In genomic region chr4:154021432-154021831, GRCm38 (mm10) we compare ENCODE assay signal across 19 mouse cellular contexts. TPM values are rescaled to one million over a fixed set of nuclear protein-coding genes. Genes with fewer than 3 reads are reported as not detected.
DNase-seq lines count a peak whose midpoint lies in the region; ATAC-seq and TF ChIP-seq lines count a peak whose summit lies in the region.
"Had no signal": no experiment of that assay in that cellular context is flagged by ENCODE, and none has a peak within 500 bp of the region (broad histone marks: within the 10 kb centered on the region; RNA-seq: fewer than 3 reads in every experiment).

No protein-coding gene starts in this region.

- peak; percentile 94 for DNase-seq in heart, adult 11 months
- no peak for DNase-seq in neural tube, embryonic 11.5 days (ENCODE audit: low spot score)
- peak; percentile 73 to 89 for DNase-seq in kidney, postnatal 25 days
- DNase-seq in midbrain, postnatal 0 days (ENCODE audit: low spot score) = no peak
- no peak for DNase-seq in layer of hippocampus, postnatal 14 days (ENCODE audit: low spot score in 2 of 2)
- no peak for DNase-seq in midbrain, embryonic 10.5 days (ENCODE audit: low spot score)
- DNase-seq: B cell, adult 2 months; cerebellum, adult 11 months; heart, adult 2 months; thymus, adult 18-20 months had no signal

- no peak overlapping the region for H3K4me3 ChIP-seq in heart, embryonic 11.5 days (ENCODE audit: low read depth, low read length)
- no peak overlapping the region for H3K4me3 ChIP-seq in neural tube, embryonic 11.5 days (ENCODE audit: low read depth, low read length)
- H3K4me3 ChIP-seq in neural tube, embryonic 15.5 days (replicated peaks) = no peak overlapping the region
- H3K4me3 ChIP-seq in midbrain, postnatal 0 days (ENCODE audit: low read depth, low read length) = no peak overlapping the region
- no peak overlapping the region for H3K4me3 ChIP-seq in midbrain, embryonic 10.5 days
- H3K4me3 ChIP-seq: heart, adult 2 months; lung, embryonic 15.5 days; midbrain, embryonic 12.5 days had no signal

- no peak for ATAC-seq in heart, embryonic 11.5 days (replicated peaks; ENCODE audit: insufficient number of reproducible peaks, low FRiP score, low TSS enrichment)
- 0 out of 2 replicates have a peak, but pooled peaks have one; percentile 23 for ATAC-seq in neural tube, embryonic 11.5 days (ENCODE audit: insufficient read depth, low FRiP score, low TSS enrichment)
- ATAC-seq in neural tube, embryonic 15.5 days (ENCODE audit: low FRiP score) = no peak
- no peak for ATAC-seq in midbrain, postnatal 0 days (ENCODE audit: low FRiP score)

- no peak overlapping the region for H3K9ac ChIP-seq in heart, embryonic 11.5 days (ENCODE audit: low read depth, low read length)
- no peak overlapping the region for H3K9ac ChIP-seq in neural tube, embryonic 11.5 days (ENCODE audit: low read length)
- no peak overlapping the region for H3K9ac ChIP-seq in neural tube, embryonic 15.5 days (replicated peaks)
- no peak overlapping the region for H3K9ac ChIP-seq in midbrain, postnatal 0 days (replicated peaks; ENCODE audit: low read length, poor library complexity, severe bottlenecking)
- H3K9ac ChIP-seq: lung, embryonic 15.5 days; midbrain, embryonic 12.5 days had no signal

- no peak overlapping the region for H3K4me2 ChIP-seq in heart, embryonic 11.5 days
- no peak overlapping the region for H3K4me2 ChIP-seq in neural tube, embryonic 11.5 days (ENCODE audit: low read depth)
- no peak overlapping the region for H3K4me2 ChIP-seq in neural tube, embryonic 15.5 days
- no peak overlapping the region for H3K4me2 ChIP-seq in midbrain, postnatal 0 days (ENCODE audit: low read depth, low read length, poor library complexity, severe bottlenecking)
- H3K4me2 ChIP-seq: lung, embryonic 15.5 days; midbrain, embryonic 12.5 days had no signal

- TF ChIP-seq CTCF in midbrain, postnatal 0 days (IDR thresholded peaks at IDR 0.05) = no peak

- peaks cover 32% of the 10 kb centered on the region for H3K36me3 ChIP-seq in heart, embryonic 11.5 days (ENCODE audit: control insufficient read depth, insufficient read depth, low read length)
- H3K36me3 ChIP-seq in neural tube, embryonic 11.5 days (ENCODE audit: control insufficient read depth, insufficient read depth, low read length) = peaks cover 30% of the 10 kb centered on the region
- H3K36me3 ChIP-seq in neural tube, embryonic 15.5 days = peaks cover 58% of the 10 kb centered on the region
- H3K36me3 ChIP-seq in midbrain, postnatal 0 days (ENCODE audit: insufficient read depth, low read length) = peaks cover 51% of the 10 kb centered on the region
- peaks cover 59% of the 10 kb centered on the region for H3K36me3 ChIP-seq in midbrain, embryonic 10.5 days

- WGBS in heart, embryonic 11.5 days (ENCODE audit: insufficient replicate concordance) = 86% methylated on average over 9 of the region's 9 CpGs
- WGBS in neural tube, embryonic 11.5 days = 91% methylated on average over 9 of the region's 9 CpGs
- 91% methylated on average over 9 of the region's 9 CpGs for WGBS in neural tube, embryonic 15.5 days
- WGBS in midbrain, postnatal 0 days = 90% methylated on average over 9 of the region's 9 CpGs
- WGBS in midbrain, embryonic 10.5 days = 88% methylated on average over 9 of the region's 9 CpGs

- H3K4me1 ChIP-seq in heart, embryonic 11.5 days (ENCODE audit: control insufficient read depth, insufficient read depth, low read length) = peaks cover 41% of the 10 kb centered on the region
- H3K4me1 ChIP-seq in neural tube, embryonic 11.5 days (ENCODE audit: control insufficient read depth, insufficient read depth, low read length) = peaks cover 8% of the 10 kb centered on the region; the same call in 1 of the 2 replicates
- peaks cover 32% of the 10 kb centered on the region for H3K4me1 ChIP-seq in neural tube, embryonic 15.5 days
- peaks cover 5% of the 10 kb centered on the region; the same call in 1 of the 2 replicates for H3K4me1 ChIP-seq in midbrain, postnatal 0 days (ENCODE audit: insufficient read depth, low read length)
- H3K4me1 ChIP-seq in midbrain, embryonic 10.5 days = peaks cover 37% of the 10 kb centered on the region

- no peaks in the 10 kb centered on the region for H3K9me3 ChIP-seq in heart, embryonic 11.5 days (replicated peaks; ENCODE audit: control insufficient read depth, low read length)
- no peaks in the 10 kb centered on the region for H3K9me3 ChIP-seq in neural tube, embryonic 11.5 days (ENCODE audit: control insufficient read depth, low read length)
- no peaks in the 10 kb centered on the region for H3K9me3 ChIP-seq in neural tube, embryonic 15.5 days (replicated peaks)
- no peaks in the 10 kb centered on the region for H3K9me3 ChIP-seq in midbrain, postnatal 0 days (ENCODE audit: low read length)
- no peaks in the 10 kb centered on the region for H3K9me3 ChIP-seq in midbrain, embryonic 10.5 days (replicated peaks)
- H3K9me3 ChIP-seq: lung, embryonic 15.5 days; midbrain, embryonic 12.5 days had no signal

- H3K27me3 ChIP-seq in heart, embryonic 11.5 days (ENCODE audit: control insufficient read depth, insufficient read depth, low read length) = no peaks in the 10 kb centered on the region; the same call in 1 of the 2 replicates
- 0 out of 2 replicates have a peak, but pooled peaks cover 3% of the 10 kb centered on the region for H3K27me3 ChIP-seq in neural tube, embryonic 11.5 days (ENCODE audit: control insufficient read depth, insufficient read depth, low read length)
- peaks cover 5% of the 10 kb centered on the region; the same call in 1 of the 2 replicates for H3K27me3 ChIP-seq in neural tube, embryonic 15.5 days (replicated peaks)
- no peaks in the 10 kb centered on the region for H3K27me3 ChIP-seq in midbrain, postnatal 0 days (ENCODE audit: insufficient read depth, low read length)
- peaks cover 22% of the 10 kb centered on the region for H3K27me3 ChIP-seq in midbrain, embryonic 10.5 days (ENCODE audit: low read depth, poor library complexity, severe bottlenecking)

- H3K27ac ChIP-seq in heart, embryonic 11.5 days (ENCODE audit: low read depth, low read length) = no peak overlapping the region
- H3K27ac ChIP-seq in neural tube, embryonic 11.5 days (ENCODE audit: low read depth, low read length) = no peak overlapping the region
- H3K27ac ChIP-seq in neural tube, embryonic 15.5 days (replicated peaks) = no peak overlapping the region
- H3K27ac ChIP-seq in midbrain, postnatal 0 days (ENCODE audit: low read depth, low read length) = no peak overlapping the region
- no peak overlapping the region for H3K27ac ChIP-seq in midbrain, embryonic 10.5 days (replicated peaks)
- H3K27ac ChIP-seq: heart, adult 2 months; lung, embryonic 15.5 days; midbrain, embryonic 12.5 days had no signal

RNA-seq across cellular contexts. Expression of gene Smim1, which starts 4.6 kb away (rescaled TPM):
- 95.7 and 104 TPM in 2 replicates for polyA plus RNA-seq in heart, embryonic 11.5 days (2014; fragmentation: Nextera tagmentation; extraction: Ambion mirVana)
- 8.5 and 10.5 TPM in 2 replicates for polyA plus RNA-seq in neural tube, embryonic 11.5 days (2014; fragmentation: Nextera tagmentation; extraction: Ambion mirVana)
- polyA plus RNA-seq in neural tube, embryonic 15.5 days (2015; fragmentation: Nextera tagmentation; extraction: Ambion mirVana) = 18.3 and 21.1 TPM in 2 replicates
- 13.4 and 20.6 TPM in 2 replicates for total RNA-seq in midbrain, postnatal 0 days (2014; rRNA removed)
- 12.9 and 14.6 TPM in 2 replicates for polyA plus RNA-seq in midbrain, postnatal 0 days (2015; fragmentation: Nextera tagmentation; extraction: Ambion mirVana)
- total RNA-seq in layer of hippocampus, postnatal 14 days (2021) = 1 to 10 TPM; 6.8 to 10.0 TPM
- polyA plus RNA-seq in midbrain, embryonic 10.5 days (2016; fragmentation: Nextera tagmentation; extraction: Ambion mirVana) = 18.4 and 21.2 TPM in 2 replicates

RNA-seq across cellular contexts. Expression of gene Lrrc47, which starts 9.9 kb away (rescaled TPM):
- 13.4 and 14.7 TPM in 2 replicates for polyA plus RNA-seq in heart, embryonic 11.5 days (2014; fragmentation: Nextera tagmentation; extraction: Ambion mirVana)
- 15.2 and 18.6 TPM in 2 replicates for polyA plus RNA-seq in neural tube, embryonic 11.5 days (2014; fragmentation: Nextera tagmentation; extraction: Ambion mirVana)
- 19.2 and 20.5 TPM in 2 replicates for polyA plus RNA-seq in neural tube, embryonic 15.5 days (2015; fragmentation: Nextera tagmentation; extraction: Ambion mirVana)
- total RNA-seq in midbrain, postnatal 0 days (2014; rRNA removed) = 24.9 and 28.1 TPM in 2 replicates
- polyA plus RNA-seq in midbrain, postnatal 0 days (2015; fragmentation: Nextera tagmentation; extraction: Ambion mirVana) = 15.8 and 22.6 TPM in 2 replicates
- total RNA-seq in layer of hippocampus, postnatal 14 days (2021) = 10 to 100 TPM; 49.4 to 67.7 TPM
- polyA plus RNA-seq in midbrain, embryonic 10.5 days (2016; fragmentation: Nextera tagmentation; extraction: Ambion mirVana) = 21.3 and 23.0 TPM in 2 replicates

RNA-seq across cellular contexts. Expression of gene Ccdc27, which starts 21.0 kb away (rescaled TPM):
- polyA plus RNA-seq in heart, embryonic 11.5 days (2014; fragmentation: Nextera tagmentation; extraction: Ambion mirVana) = not detected in 2 replicates
- not detected in 2 replicates for polyA plus RNA-seq in neural tube, embryonic 11.5 days (2014; fragmentation: Nextera tagmentation; extraction: Ambion mirVana)
- polyA plus RNA-seq in neural tube, embryonic 15.5 days (2015; fragmentation: Nextera tagmentation; extraction: Ambion mirVana) = not detected in 2 replicates
- not detected in 2 replicates for total RNA-seq in midbrain, postnatal 0 days (2014; rRNA removed)
- not detected in 2 replicates for polyA plus RNA-seq in midbrain, postnatal 0 days (2015; fragmentation: Nextera tagmentation; extraction: Ambion mirVana)
- total RNA-seq in layer of hippocampus, postnatal 14 days (2021) = 1 to 10 TPM; 1.0 to 1.7 TPM
- polyA plus RNA-seq in midbrain, embryonic 10.5 days (2016; fragmentation: Nextera tagmentation; extraction: Ambion mirVana) = not detected in 2 replicates
- total RNA-seq: ES-E14; heart, adult 2 months; heart, postnatal 25 days; left cerebral cortex, postnatal 25 days had no signal
- polyA plus RNA-seq: frontal cortex, adult 2 months; heart, adult 2 months; lung, embryonic 15.5 days; midbrain, embryonic 12.5 days; spleen, adult 2 months had no signal

RNA-seq across cellular contexts. Expression of gene Cep104, which starts 46.4 kb away (rescaled TPM):
- polyA plus RNA-seq in heart, embryonic 11.5 days (2014; fragmentation: Nextera tagmentation; extraction: Ambion mirVana) = 11.4 and 14.3 TPM in 2 replicates
- 22.3 and 22.9 TPM in 2 replicates for polyA plus RNA-seq in neural tube, embryonic 11.5 days (2014; fragmentation: Nextera tagmentation; extraction: Ambion mirVana)
- polyA plus RNA-seq in neural tube, embryonic 15.5 days (2015; fragmentation: Nextera tagmentation; extraction: Ambion mirVana) = 15.6 and 17.5 TPM in 2 replicates
- total RNA-seq in midbrain, postnatal 0 days (2014; rRNA removed) = 9.6 and 11.6 TPM in 2 replicates
- polyA plus RNA-seq in midbrain, postnatal 0 days (2015; fragmentation: Nextera tagmentation; extraction: Ambion mirVana) = 11.7 and 12.0 TPM in 2 replicates
- total RNA-seq in layer of hippocampus, postnatal 14 days (2021) = 10 to 100 TPM; 28.8 to 29.4 TPM
- polyA plus RNA-seq in midbrain, embryonic 10.5 days (2016; fragmentation: Nextera tagmentation; extraction: Ambion mirVana) = 21.5 and 22.8 TPM in 2 replicates

RNA-seq across cellular contexts. Expression of gene Dffb, which starts 46.5 kb away (rescaled TPM):
- polyA plus RNA-seq in heart, embryonic 11.5 days (2014; fragmentation: Nextera tagmentation; extraction: Ambion mirVana) = 4.9 and 7.5 TPM in 2 replicates
- polyA plus RNA-seq in neural tube, embryonic 11.5 days (2014; fragmentation: Nextera tagmentation; extraction: Ambion mirVana) = 10.2 and 11.7 TPM in 2 replicates
- 11.3 and 12.6 TPM in 2 replicates for polyA plus RNA-seq in neural tube, embryonic 15.5 days (2015; fragmentation: Nextera tagmentation; extraction: Ambion mirVana)
- total RNA-seq in midbrain, postnatal 0 days (2014; rRNA removed) = 19.8 and 20.8 TPM in 2 replicates
- polyA plus RNA-seq in midbrain, postnatal 0 days (2015; fragmentation: Nextera tagmentation; extraction: Ambion mirVana) = 9.7 and 10.1 TPM in 2 replicates
- total RNA-seq in layer of hippocampus, postnatal 14 days (2021) = 10 to 100 TPM; 10.0 to 16.9 TPM
- 13.1 and 14.3 TPM in 2 replicates for polyA plus RNA-seq in midbrain, embryonic 10.5 days (2016; fragmentation: Nextera tagmentation; extraction: Ambion mirVana)

Comparison
In these comparisons a context has a peak if more than half of its experiments do, and no peak if none do; other contexts are left out.
1. DNase-seq: peak in heart, adult 11 months (single experiment) and kidney, postnatal 25 days (2 of 2); none in neural tube, embryonic 11.5 days (single experiment), midbrain, postnatal 0 days (single experiment), layer of hippocampus, postnatal 14 days (0 of 2) and midbrain, embryonic 10.5 days (single experiment).